Mouse (Mus musculus) CH12.LX (cell line): ENCODE data around the gene Alkbh6. TPM values are rescaled to one million over a fixed set of nuclear protein-coding genes. Genes with fewer than 3 reads are reported as not detected.

Source experiments
- DNase-seq: peaks from one replicate; pipeline ENCODE4 v3.0.0-alpha.2; 2013; ENCODE audit errors: extremely low read depth
- H3K27ac ChIP-seq: 2 replicates; pipeline ENCODE4 v1.5.1; 2012; ENCODE audit warnings: low read depth, mild to moderate bottlenecking, control low read depth, moderate library complexity; ENCODE audit not compliant: insufficient read depth
- H3K27me3 ChIP-seq: replicated peaks from 2 replicates; pipeline ENCODE3; 2012; ENCODE audit warnings: inconsistent platforms
- H3K36me3 ChIP-seq, 2 experiments: replicated peaks in 1 of 2; 2 replicates each; pipeline versions ENCODE3 to v1.6.1; 2012; ENCODE audit warnings: inconsistent platforms in 1 of 2, low read length in 1 of 2, mild to moderate bottlenecking in 1 of 2, mixed read lengths in 1 of 2, moderate library complexity in 1 of 2; ENCODE audit not compliant: control insufficient read depth in 1 of 2, insufficient read depth in 1 of 2
- H3K4me1 ChIP-seq, 2 experiments: 2 replicates each; pipeline ENCODE4 v1.6.1; 2012; ENCODE audit warnings: inconsistent platforms in 1 of 2, moderate library complexity in 1 of 2; ENCODE audit not compliant: insufficient read depth in 2 of 2, control insufficient read depth in 1 of 2
- H3K4me2 ChIP-seq: 2 replicates; pipeline ENCODE4 v1.6.1; 2012; ENCODE audit warnings: low read depth, mild to moderate bottlenecking, control low read depth; ENCODE audit not compliant: poor library complexity, insufficient read depth, severe bottlenecking
- H3K4me3 ChIP-seq, 3 experiments: fragments of 150-350 bp in 1 of 3; sonication (generic) in 1 of 3; replicated peaks in 1 of 3; 2 replicates each; pipeline versions ENCODE3 to v1.5.1; 2011 to 2012; ENCODE audit warnings: low read depth in 2 of 3, low read length in 2 of 3, mild to moderate bottlenecking in 2 of 3, moderate library complexity in 2 of 3, control low read depth in 1 of 3, improper control_type of control experiment in 1 of 3, inconsistent platforms in 1 of 3, mixed read lengths in 1 of 3; ENCODE audit not compliant: poor library complexity in 1 of 3
- H3K79me2 ChIP-seq: replicated peaks from 2 replicates; pipeline ENCODE4 v1.6.1; 2012; ENCODE audit warnings: mild to moderate bottlenecking, moderate library complexity; ENCODE audit not compliant: control insufficient read depth, poor library complexity, insufficient read depth, severe bottlenecking; ENCODE audit errors: extremely low read depth
- H3K9ac ChIP-seq: 2 replicates; pipeline ENCODE4 v1.6.1; 2012; ENCODE audit warnings: low read depth, mild to moderate bottlenecking, control low read depth, moderate library complexity; ENCODE audit not compliant: insufficient read depth
- H3K9me3 ChIP-seq: replicated peaks from 2 replicates; pipeline ENCODE3; 2012; ENCODE audit warnings: low read length, inconsistent platforms, mixed read lengths
- BHLHE40 ChIP-seq: IDR thresholded peaks from 2 replicates; pipeline ENCODE4 v1.6.1; 2011; ENCODE audit warnings: mild to moderate bottlenecking, low read depth, low read length, improper control_type of control experiment
- CTCF ChIP-seq, 2 experiments: IDR thresholded peaks in 1 of 2; conservative IDR thresholded peaks in 1 of 2; 2 replicates each; pipeline ENCODE4 v1.5.1; 2011 to 2012; ENCODE audit warnings: low read depth in 2 of 2, low read length in 2 of 2, improper control_type of control experiment in 1 of 2, inconsistent platforms in 1 of 2, mild to moderate bottlenecking in 1 of 2, moderate library complexity in 1 of 2
- E2F4 ChIP-seq: IDR thresholded peaks from 2 replicates; pipeline ENCODE4 v1.6.1; 2011; ENCODE audit warnings: low read depth, low read length, improper control_type of control experiment; ENCODE audit not compliant: insufficient replicate concordance
- ELF1 ChIP-seq: IDR thresholded peaks from 2 replicates; pipeline ENCODE4 v1.6.1; 2014; ENCODE audit warnings: low read depth, mild to moderate bottlenecking, inconsistent platforms, low read length, improper control_type of control experiment
- EP300 ChIP-seq: IDR thresholded peaks from 2 replicates; pipeline ENCODE4 v1.6.1; 2011; ENCODE audit warnings: low read length, improper control_type of control experiment
- ETS1 ChIP-seq: conservative IDR thresholded peaks from 2 replicates; pipeline ENCODE4 v1.6.1; 2012; ENCODE audit warnings: low read depth, mild to moderate bottlenecking, inconsistent platforms, low read length, improper control_type of control experiment, moderate library complexity
- GABPA ChIP-seq: IDR thresholded peaks from 2 replicates; pipeline ENCODE4 v1.6.1; 2012; ENCODE audit warnings: low read depth, low read length, improper control_type of control experiment, inconsistent platforms; ENCODE audit not compliant: insufficient replicate concordance
- IRF4 ChIP-seq: IDR thresholded peaks from 2 replicates; pipeline ENCODE4 v1.6.1; 2014; ENCODE audit warnings: low read depth, mild to moderate bottlenecking, inconsistent platforms, low read length, improper control_type of control experiment
- JUN ChIP-seq: IDR thresholded peaks from 2 replicates; pipeline ENCODE4 v1.6.1; 2011; ENCODE audit warnings: low read depth, mild to moderate bottlenecking, low read length, improper control_type of control experiment, moderate library complexity; ENCODE audit not compliant: insufficient read depth
- JUND ChIP-seq: conservative IDR thresholded peaks from 2 replicates; pipeline ENCODE4 v1.6.1; 2011; ENCODE audit warnings: low read depth, low read length, improper control_type of control experiment
- MAX ChIP-seq: IDR thresholded peaks from 2 replicates; pipeline ENCODE4 v1.6.1; 2011; ENCODE audit warnings: low read length, improper control_type of control experiment
- MAZ ChIP-seq: IDR thresholded peaks from 2 replicates; pipeline ENCODE4 v1.6.1; 2012; ENCODE audit warnings: low read depth, mild to moderate bottlenecking, inconsistent platforms, low read length, improper control_type of control experiment, moderate library complexity
- MEF2A ChIP-seq: IDR thresholded peaks from 2 replicates; pipeline ENCODE4 v1.6.1; 2014; ENCODE audit warnings: low read depth, mild to moderate bottlenecking, inconsistent platforms, low read length, improper control_type of control experiment, borderline replicate concordance
- MXI1 ChIP-seq: IDR thresholded peaks from 2 replicates; pipeline ENCODE4 v1.6.1; 2011; ENCODE audit warnings: mild to moderate bottlenecking, low read depth, low read length, improper control_type of control experiment
- MYC ChIP-seq: IDR thresholded peaks from 2 replicates; pipeline ENCODE4 v1.6.1; 2011; ENCODE audit warnings: low read depth, mild to moderate bottlenecking, improper control_type of control experiment, low read length
- POLR2A ChIP-seq: IDR thresholded peaks from 2 replicates; pipeline ENCODE4 v1.6.1; 2011; ENCODE audit warnings: low read depth, mild to moderate bottlenecking, improper control_type of control experiment, low read length
- POLR2AphosphoS2 ChIP-seq: IDR thresholded peaks from 2 replicates; pipeline ENCODE4 v1.6.1; 2011; ENCODE audit warnings: low read depth, low read length, improper control_type of control experiment
- RAD21 ChIP-seq: IDR thresholded peaks from 2 replicates; pipeline ENCODE4 v1.6.1; 2011; ENCODE audit warnings: low read depth, mild to moderate bottlenecking, low read length, improper control_type of control experiment, moderate library complexity
- RCOR1 ChIP-seq: conservative IDR thresholded peaks from 2 replicates; pipeline ENCODE4 v1.6.1; 2012; ENCODE audit warnings: low read depth, mild to moderate bottlenecking, inconsistent platforms, low read length, improper control_type of control experiment
- SIN3A ChIP-seq: IDR thresholded peaks from 2 replicates; pipeline ENCODE4 v1.6.1; 2012; ENCODE audit warnings: low read length, improper control_type of control experiment, inconsistent platforms
- TBP ChIP-seq: conservative IDR thresholded peaks from 2 replicates; pipeline ENCODE4 v1.6.1; 2011; ENCODE audit warnings: low read depth, low read length, improper control_type of control experiment
- TCF12 ChIP-seq: IDR thresholded peaks from 2 replicates; pipeline ENCODE4 v1.6.1; 2014; ENCODE audit warnings: low read depth, mild to moderate bottlenecking, inconsistent platforms, low read length, improper control_type of control experiment
- UBTF ChIP-seq: IDR thresholded peaks from 2 replicates; pipeline ENCODE4 v1.6.1; 2012; ENCODE audit warnings: low read depth, mild to moderate bottlenecking, inconsistent platforms, low read length, improper control_type of control experiment, moderate library complexity
- USF1 ChIP-seq: IDR thresholded peaks from 2 replicates; pipeline ENCODE4 v1.6.1; 2014; ENCODE audit warnings: low read depth, mild to moderate bottlenecking, inconsistent platforms, low read length, improper control_type of control experiment
- ZC3H11A ChIP-seq: IDR thresholded peaks from 2 replicates; pipeline ENCODE4 v1.6.1; 2012; ENCODE audit warnings: low read depth, mild to moderate bottlenecking, inconsistent platforms, low read length, improper control_type of control experiment
- ZKSCAN1 ChIP-seq: IDR thresholded peaks from 2 replicates; pipeline ENCODE4 v1.6.1; 2012; ENCODE audit warnings: low read depth, inconsistent platforms, low read length, improper control_type of control experiment, borderline replicate concordance
- ZMIZ1 ChIP-seq: IDR thresholded peaks from 2 replicates; pipeline ENCODE4 v1.6.1; 2012; ENCODE audit warnings: low read depth, mild to moderate bottlenecking, inconsistent platforms, low read length, improper control_type of control experiment
- ZNF384 ChIP-seq: IDR thresholded peaks from 2 replicates; pipeline ENCODE4 v1.6.1; 2012; ENCODE audit warnings: low read depth, low read length, improper control_type of control experiment, inconsistent platforms
- dilution Hi-C: fragments of 300-500 bp; cut with MboI; formaldehyde crosslinking; loops from 2 replicates; pipeline ENCODE4 v1.14.3; 2020; ENCODE audit warnings: low sequenced_read_pairs; ENCODE audit not compliant: extremely low pct_unique_long_range_greater_than_20kb, extremely low pct_ligation_motif_present
- in situ Hi-C: fragments of 300-500 bp; cut with MboI; formaldehyde crosslinking; loops from 3 replicates; pipeline ENCODE4 v1.14.3; 2019; ENCODE audit warnings: low sequenced_read_pairs, low pct_ligation_motif_present, low pct_unique_long_range_greater_than_20kb, mixed read lengths
- polyA plus RNA-seq: library from polyadenylated mRNA; unstranded; fragments of >175 nt; gene quantifications from 2 replicates; pipeline ENCODE4 v1.2.1, GENCODE M21; 2012; ENCODE audit warnings: low read depth; ENCODE audit not compliant: insufficient read length
- total RNA-seq, 2 experiments: library from RNA; depleted of rRNA; stranded (reverse); fragments of 300-350 nt in 1 of 2; fragments of >200 nt in 1 of 2; gene quantifications; 2 replicates each; pipeline ENCODE4 v1.2.3; 2012 to 2014

The Alkbh6 gene
- total and polyA plus RNA-seq, 3 experiments: 25.2 to 35.7 (median 28.8) TPM

- no peaks in the 10 kb centered on the region for H3K27me3 ChIP-seq
- peak overlapping the region; percentile 64 to 91 (median 70) for H3K4me3 ChIP-seq
- DNase-seq: no peak
- H3K79me2 ChIP-seq: no peaks in the 10 kb centered on the region
- in situ Hi-C loops: no loop called here
- peaks cover 9 to 33% of the 10 kb centered on the region in 2 experiments; a peak in 3 of 4 replicates for H3K4me1 ChIP-seq
- H3K9me3 ChIP-seq: peaks cover 10% of the 10 kb centered on the region
- H3K4me2 ChIP-seq: peak overlapping the region; percentile 91
- dilution Hi-C loops: no loop called here
- TF ChIP-seq MYC (no peak), ZNF384 (no peak), RCOR1 (no peak), GABPA (no peak), MXI1 (no peak), EP300 (no peak), MAZ (no peak), IRF4 (no peak), BHLHE40 (no peak), ZC3H11A (no peak), ELF1 (no peak), CTCF (conservative IDR thresholded peaks at IDR 0.05 in 1 of 2, IDR thresholded peaks at IDR 0.05 in 1 of 2; ENCODE audit: low read depth in 2 of 2, low read length in 2 of 2) (no peak), ZMIZ1 (no peak)
- peaks cover 6 to 48% of the 10 kb centered on the region in 2 experiments for H3K36me3 ChIP-seq
- no peak overlapping the region; the same call in 1 of the 2 replicates for H3K9ac ChIP-seq
- no peak overlapping the region for H3K27ac ChIP-seq
Measured at GRCm38 (mm10) chr7:30320946-30321345, 12.4 kb downstream of the Alkbh6 start.

- peaks cover 11% of the 10 kb centered on the region for H3K9me3 ChIP-seq
- no peaks in the 10 kb centered on the region for H3K79me2 ChIP-seq
- peak within 1 kb of the TSS; percentile 89 for H3K9ac ChIP-seq
- DNase-seq: peak; percentile 88
- in situ Hi-C loops: no loop called here
- peaks cover 3 to 40% of the 10 kb centered on the region in 2 experiments for H3K36me3 ChIP-seq
- H3K27ac ChIP-seq: peak within 1 kb of the TSS; percentile 71
- peak within 1 kb of the TSS; percentile 64 to 91 (median 70) for H3K4me3 ChIP-seq
- peaks cover 9 to 33% of the 10 kb centered on the region in 2 experiments; a peak in 3 of 4 replicates for H3K4me1 ChIP-seq
- dilution Hi-C loops: no loop called here
- H3K27me3 ChIP-seq: no peaks in the 10 kb centered on the region
- H3K4me2 ChIP-seq: peak within 1 kb of the TSS; percentile 91
- TF ChIP-seq JUN: no peak
- TF ChIP-seq ELF1: no peak
- TF ChIP-seq CTCF (conservative IDR thresholded peaks at IDR 0.05 in 1 of 2, IDR thresholded peaks at IDR 0.05 in 1 of 2; ENCODE audit: low read depth in 2 of 2, low read length in 2 of 2): no peak
- TF ChIP-seq RCOR1: no peak
- TF ChIP-seq E2F4: no peak
- TF ChIP-seq TBP: peak; percentile 70; the same call in 1 of the 2 replicates
- TF ChIP-seq GABPA: no peak
- TF ChIP-seq POLR2AphosphoS2: 0 out of 2 replicates have a peak, but pooled peaks have one; percentile 20
- no peak for TF ChIP-seq MEF2A
- TF ChIP-seq ZKSCAN1: no peak
- TF ChIP-seq ZC3H11A: no peak
- peak; percentile 78; the same call in 1 of the 2 replicates for TF ChIP-seq SIN3A
- no peak for TF ChIP-seq BHLHE40
- TF ChIP-seq IRF4: 0 out of 2 replicates have a peak, but pooled peaks have one; percentile 19
- no peak for TF ChIP-seq ETS1
- TF ChIP-seq UBTF: no peak
- TF ChIP-seq JUND: no peak
- no peak for TF ChIP-seq EP300
- TF ChIP-seq RAD21: no peak
- TF ChIP-seq MYC: peak; percentile 14; the same call in 1 of the 2 replicates
- peak; percentile 35; the same call in 1 of the 2 replicates for TF ChIP-seq TCF12
- no peak for TF ChIP-seq ZNF384
- no peak for TF ChIP-seq USF1
- TF ChIP-seq POLR2A: peak; percentile 59
- peak; percentile 60 for TF ChIP-seq MXI1
- TF ChIP-seq MAX: no peak
- no peak for TF ChIP-seq MAZ
Measured at GRCm38 (mm10) chr7:30321539-30322284, 13.2 kb downstream of the Alkbh6 start, which contains the start of gene E130208F15Rik. Gene E130208F15Rik, plus strand, starts transcription at chr7:30321740.
